26 mouse cellular contexts compared by ENCODE assay signal in genomic region chr8:109494601-109495000, GRCm38 (mm10). TPM values are rescaled to one million over a fixed set of nuclear protein-coding genes. Genes with fewer than 3 reads are reported as not detected.
"Had no signal": no experiment of that assay in that cellular context is flagged by ENCODE, and none has a peak within 500 bp of the region (broad histone marks: within the 10 kb centered on the region; RNA-seq: fewer than 3 reads in every experiment).

No protein-coding gene starts in this region.

- H3K4me1 ChIP-seq: heart, embryonic 13.5 days; heart, embryonic 15.5 days; hindbrain, embryonic 10.5 days; hindbrain, embryonic 12.5 days; intestine, embryonic 15.5 days had no signal

- H3K4me3 ChIP-seq: forebrain, embryonic 15.5 days; heart, adult 2 months; heart, embryonic 13.5 days; heart, embryonic 15.5 days; hindbrain, embryonic 10.5 days; hindbrain, embryonic 12.5 days; intestine, embryonic 15.5 days; layer of hippocampus, adult 2 months had no signal

- DNase-seq: forebrain, postnatal 0 days; gastrocnemius, postnatal 14 days; gastrocnemius, postnatal 36 days; heart, adult 2 months; heart, postnatal 14 days; heart, postnatal 4 days; kidney, adult 18-20 months; kidney, adult 8-10 months; kidney, postnatal 10 days; kidney, postnatal 25 days; kidney, postnatal 4 days; liver had no signal

- H3K27me3 ChIP-seq: forebrain, embryonic 15.5 days; heart, embryonic 13.5 days; heart, embryonic 15.5 days; hindbrain, embryonic 12.5 days; intestine, embryonic 15.5 days had no signal

- H3K36me3 ChIP-seq: forebrain, embryonic 15.5 days; heart, embryonic 13.5 days; heart, embryonic 15.5 days; hindbrain, embryonic 10.5 days; hindbrain, embryonic 12.5 days; intestine, embryonic 15.5 days had no signal

- H3K27ac ChIP-seq: forebrain, embryonic 15.5 days; heart, adult 2 months; heart, embryonic 13.5 days; heart, embryonic 15.5 days; hindbrain, embryonic 10.5 days; hindbrain, embryonic 12.5 days; hindbrain, embryonic 14.5 days; intestine, embryonic 15.5 days; layer of hippocampus, adult 2 months had no signal

RNA-seq across cellular contexts. Expression of gene Pmfbp1, which starts 0.8 kb away (rescaled TPM):
- total RNA-seq: gastrocnemius, adult 18-20 months; gastrocnemius, adult 8-10 months; gastrocnemius, postnatal 36 days; heart, adult 2 months; heart, postnatal 14 days; heart, postnatal 4 days had no signal
- polyA plus RNA-seq: heart, adult 2 months; heart, postnatal 0 days; inflammation-experienced regulatory T-cells, adult 6 months; intestine, embryonic 15.5 days; intestine, postnatal 0 days; liver, embryonic 11.5 days had no signal
